Mouse (Mus musculus) left cerebral cortex, adult 9 months (tissue): Measurements from ENCODE around the gene Vps72.

Experiments used
- DNase-seq, 2 experiments: peaks; one replicate each; pipeline ENCODE4 v3.0.0; 2022; ENCODE audit warnings: low spot score in 2 of 2

The Vps72 gene

GRCm38 (mm10) chr3:95164840-95165239, 54.0 kb downstream of the Vps72 start:
- no peak for DNase-seq

DNA sequence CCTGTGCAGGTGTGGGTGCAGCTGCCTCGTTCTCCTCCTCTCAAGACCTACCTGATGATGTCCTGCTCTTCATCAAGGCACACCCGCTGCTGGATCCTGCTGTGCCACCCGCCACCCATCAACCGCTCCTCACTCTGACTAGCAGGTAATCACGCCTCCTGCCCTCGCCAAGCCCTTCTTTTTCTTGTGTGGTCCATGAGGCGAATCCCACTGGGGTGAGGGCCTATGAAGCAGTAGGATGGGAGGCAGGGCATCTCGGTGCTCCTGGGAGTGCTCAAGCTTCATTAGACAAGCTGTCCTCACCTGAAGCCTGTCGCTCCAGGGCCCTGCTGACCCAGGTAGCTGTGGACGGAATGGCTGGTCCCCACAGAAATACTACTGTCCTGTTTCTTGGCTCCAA, 59.2 kb downstream of the Vps72 start:
- no peak for DNase-seq

- no peak for DNase-seq
Measured at GRCm38 (mm10) chr3:95171105-95171504, 60.3 kb downstream of the Vps72 start.
